Mouse (Mus musculus) liver, embryonic 14.5 days (tissue): ENCODE results near the gene Gm17657.

Experiments used
- CTCF ChIP-seq: IDR thresholded peaks from 2 replicates; pipeline ENCODE4 v1.5.1; 2016; ENCODE audit warnings: antibody characterized with exemption, low read depth, control low read depth
- EP300 ChIP-seq: IDR thresholded peaks from 2 replicates; pipeline ENCODE4 v1.6.1; 2016; ENCODE audit warnings: antibody characterized with exemption, low read depth

- TF ChIP-seq EP300 (0 out of 2 replicates have a peak, but pooled peaks have one; percentile 29), CTCF (no peak)
These were observed 53.0 kb downstream of the Gm17657 start for GRCm38 (mm10) chr17:29496211-29497070.
